Mouse (Mus musculus) testis, adult 2 months (tissue): ENCODE results near the gene Sit1.

Experiments used
- CTCF ChIP-seq: fragments of 200-500 bp; IDR thresholded peaks from 2 replicates; pipeline ENCODE4 v1.5.1; 2012; ENCODE audit warnings: low read depth, mild to moderate bottlenecking, inconsistent platforms, low read length, moderate library complexity; ENCODE audit not compliant: control insufficient read depth, insufficient read depth, insufficient replicate concordance
- POLR2A ChIP-seq: fragments of 200-500 bp; IDR thresholded peaks from 2 replicates; pipeline ENCODE4 v1.6.1; 2012; ENCODE audit warnings: low read depth, mild to moderate bottlenecking, inconsistent platforms, low read length, moderate library complexity; ENCODE audit not compliant: control insufficient read depth

DNA sequence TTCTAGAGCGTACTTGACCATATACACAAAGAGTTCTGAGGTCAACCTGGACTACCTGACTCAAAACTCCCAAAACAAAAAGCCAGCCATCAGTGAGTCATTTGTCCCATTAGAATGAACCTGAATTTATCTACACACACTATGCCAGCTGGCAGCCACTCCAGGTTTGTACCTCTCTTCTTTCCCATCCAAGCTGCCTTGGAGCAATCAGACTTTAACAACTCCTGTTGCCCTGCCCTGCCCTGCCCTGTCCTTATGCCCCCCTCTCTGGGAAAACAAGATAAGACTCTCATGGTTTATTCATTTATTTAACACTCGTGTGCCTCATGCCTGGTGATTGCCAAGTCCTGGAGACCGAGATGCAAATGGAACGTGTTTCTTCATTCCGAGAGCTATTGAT is 7.3 kb upstream of the Sit1 start:
- no peak for TF ChIP-seq CTCF
- no peak for TF ChIP-seq POLR2A
